Mouse (Mus musculus): ENCODE results near the gene Evc. TPM values are rescaled to one million over a fixed set of nuclear protein-coding genes. Genes with fewer than 3 reads are reported as not detected.
A peak's percentile ranks its signal among the peaks of the same experiment; 100 is the strongest.

Gene Evc
- polyA plus RNA-seq, 1 experiment from 2014 or later = 2.2 TPM

DNA sequence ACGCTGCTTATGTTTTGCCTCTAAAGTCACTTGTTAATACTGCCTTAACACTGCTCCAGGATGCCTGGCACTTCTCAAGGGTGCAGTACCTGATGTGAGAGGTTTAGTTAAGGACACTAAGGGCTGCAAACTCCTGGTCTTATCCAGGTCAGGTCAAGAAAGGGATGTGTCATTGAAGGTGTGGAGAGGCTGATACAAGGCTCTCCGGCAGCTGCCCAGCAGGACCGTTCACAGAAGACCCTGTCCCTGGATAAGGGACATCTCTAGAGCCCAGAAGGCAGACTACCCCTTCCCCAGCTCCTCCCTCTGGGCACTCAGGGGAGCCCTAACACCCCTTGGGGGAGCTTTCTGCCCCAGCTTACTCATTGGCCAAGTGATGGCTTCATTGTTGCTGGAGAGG is 1.0 kb upstream of the Evc start:
- Histone ChIP-seq H3K27ac (ENCODE audit: low read length) (no peak overlapping the region), H3K36me3 (ENCODE audit: insufficient read depth, low read length) (no peaks in the 10 kb centered on the region), H3K4me3 (ENCODE audit: low read depth, low read length) (0 out of 2 replicates have a peak overlapping the region, but pooled peaks have one; percentile 46), H3K27me3 (replicated peaks; ENCODE audit: insufficient read depth, low read length) (no peaks in the 10 kb centered on the region), H3K4me1 (ENCODE audit: insufficient read depth, low read depth, low read length) (peaks cover 16% of the 10 kb centered on the region), H3K9ac (replicated peaks; ENCODE audit: low read depth) (0 out of 2 replicates have a peak overlapping the region, but pooled peaks have one; percentile 50), H3K9me3 (ENCODE audit: low read length) (no peaks in the 10 kb centered on the region), H3K4me2 (replicated peaks; ENCODE audit: low read depth, low read length) (peak overlapping the region; percentile 71)
- no peak for DNase-seq (ENCODE audit: low spot score)
- TF ChIP-seq EP300 (IDR thresholded peaks at IDR 0.05) (no peak), CTCF (IDR thresholded peaks at IDR 0.05) (no peak)
- WGBS = 63% methylated on average over 3 of the region's 3 CpGs
- ATAC-seq = 0 out of 2 replicates have a peak, but pooled peaks have one; percentile 8

DNA sequence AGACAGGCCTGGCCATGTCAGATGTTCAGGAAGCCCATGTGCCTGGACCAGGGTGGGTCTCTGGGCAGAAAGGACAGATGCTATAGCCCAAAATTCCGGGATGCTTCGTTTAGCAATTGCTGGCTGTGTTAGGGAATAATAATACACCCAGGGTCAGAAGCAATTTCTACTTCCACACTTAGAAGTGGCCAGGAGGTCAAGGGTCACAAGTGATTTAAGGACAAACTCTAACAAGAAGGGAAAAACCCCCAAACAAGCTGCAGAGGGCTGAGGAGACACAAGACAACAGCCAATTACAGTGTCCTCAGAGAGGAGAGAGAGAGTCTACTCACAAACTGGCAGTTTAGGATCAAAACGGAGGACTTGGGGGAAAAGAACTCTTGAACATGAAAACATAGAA is 1.6 kb downstream of the Evc start:
- H3K9me3 ChIP-seq (ENCODE audit: low read length) = no peaks in the 10 kb centered on the region
- peaks cover 16% of the 10 kb centered on the region for H3K4me1 ChIP-seq (ENCODE audit: insufficient read depth, low read depth, low read length)
- H3K4me3 ChIP-seq (ENCODE audit: low read depth, low read length) = no peak overlapping the region
- no peak overlapping the region for H3K9ac ChIP-seq (replicated peaks; ENCODE audit: low read depth)
- no peak overlapping the region for H3K4me2 ChIP-seq (replicated peaks; ENCODE audit: low read depth, low read length)
- DNase-seq (ENCODE audit: low spot score) = no peak
- TF ChIP-seq EP300 (IDR thresholded peaks at IDR 0.05) = no peak
- TF ChIP-seq CTCF (IDR thresholded peaks at IDR 0.05) = no peak
- H3K27me3 ChIP-seq (replicated peaks; ENCODE audit: insufficient read depth, low read length) = no peaks in the 10 kb centered on the region
- no peak overlapping the region for H3K27ac ChIP-seq (ENCODE audit: low read length)
- no peaks in the 10 kb centered on the region for H3K36me3 ChIP-seq (ENCODE audit: insufficient read depth, low read length)
- no peak for ATAC-seq
- WGBS = 53% methylated on average over 3 of the region's 3 CpGs

DNA sequence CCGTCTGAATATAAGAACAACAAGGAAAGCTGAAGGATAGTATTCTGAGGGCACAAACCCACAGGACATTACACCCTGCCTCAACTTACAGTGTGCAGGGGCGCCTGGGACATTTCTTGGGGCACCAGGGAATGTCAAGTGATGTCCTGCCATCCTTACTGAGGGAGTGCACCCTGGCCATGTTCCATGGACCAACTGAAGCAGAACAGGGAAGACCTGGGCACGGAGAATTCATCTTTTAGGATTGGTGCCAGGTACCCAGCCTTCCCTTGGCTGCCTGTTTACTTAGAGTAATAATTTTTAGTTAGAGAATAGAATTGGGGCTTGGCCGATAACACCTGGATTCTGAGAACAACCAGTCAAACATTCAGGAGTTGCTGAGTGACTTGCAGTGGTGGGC is 4.6 kb downstream of the Evc start:
- H3K4me2 ChIP-seq (replicated peaks; ENCODE audit: low read depth, low read length) = no peak overlapping the region
- no peaks in the 10 kb centered on the region for H3K27me3 ChIP-seq (replicated peaks; ENCODE audit: insufficient read depth, low read length)
- TF ChIP-seq CTCF (IDR thresholded peaks at IDR 0.05) = no peak
- TF ChIP-seq EP300 (IDR thresholded peaks at IDR 0.05) = no peak
- H3K27ac ChIP-seq (ENCODE audit: low read length) = no peak overlapping the region
- no peak for ATAC-seq
- H3K9me3 ChIP-seq (ENCODE audit: low read length) = no peaks in the 10 kb centered on the region
- H3K9ac ChIP-seq (replicated peaks; ENCODE audit: low read depth) = no peak overlapping the region
- no peak overlapping the region for H3K4me3 ChIP-seq (ENCODE audit: low read depth, low read length)
- DNase-seq (ENCODE audit: low spot score) = no peak
- no peaks in the 10 kb centered on the region for H3K36me3 ChIP-seq (ENCODE audit: insufficient read depth, low read length)
- WGBS = 72% methylated on average over 4 of the region's 4 CpGs
- peaks cover 7% of the 10 kb centered on the region for H3K4me1 ChIP-seq (ENCODE audit: insufficient read depth, low read depth, low read length)

DNA sequence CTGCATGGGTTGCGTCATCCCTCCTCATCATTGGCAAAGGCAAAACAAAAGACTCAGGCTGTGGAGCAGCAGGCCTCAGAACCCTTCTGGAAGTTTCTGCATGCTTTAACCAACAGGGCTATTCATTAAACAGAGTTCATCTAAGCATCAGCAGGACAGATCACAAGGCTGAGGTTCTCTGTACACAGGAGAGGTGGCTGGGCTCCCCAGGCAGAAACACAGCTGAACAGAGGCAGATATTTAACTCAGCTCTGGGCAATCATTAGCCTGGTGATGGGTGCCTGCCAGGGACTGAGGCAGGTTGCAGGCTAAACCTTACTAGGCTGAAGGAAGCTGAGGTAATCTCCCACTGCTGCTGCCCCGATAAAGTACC is 5.6 kb downstream of the Evc start:
- no peak for ATAC-seq
- H3K9ac ChIP-seq (replicated peaks; ENCODE audit: low read depth) = no peak overlapping the region
- no peaks in the 10 kb centered on the region for H3K4me1 ChIP-seq (ENCODE audit: insufficient read depth, low read depth, low read length)
- H3K4me3 ChIP-seq (ENCODE audit: low read depth, low read length) = no peak overlapping the region
- H3K9me3 ChIP-seq (ENCODE audit: low read length) = no peaks in the 10 kb centered on the region
- no peak overlapping the region for H3K4me2 ChIP-seq (replicated peaks; ENCODE audit: low read depth, low read length)
- 92% methylated on average over 2 of the region's 2 CpGs for WGBS
- no peak overlapping the region for H3K27ac ChIP-seq (ENCODE audit: low read length)
- no peaks in the 10 kb centered on the region for H3K36me3 ChIP-seq (ENCODE audit: insufficient read depth, low read length)
- no peak for DNase-seq (ENCODE audit: low spot score)
- TF ChIP-seq EP300 (IDR thresholded peaks at IDR 0.05) (no peak), CTCF (IDR thresholded peaks at IDR 0.05) (no peak)
- H3K27me3 ChIP-seq (replicated peaks; ENCODE audit: insufficient read depth, low read length) = no peaks in the 10 kb centered on the region

DNA sequence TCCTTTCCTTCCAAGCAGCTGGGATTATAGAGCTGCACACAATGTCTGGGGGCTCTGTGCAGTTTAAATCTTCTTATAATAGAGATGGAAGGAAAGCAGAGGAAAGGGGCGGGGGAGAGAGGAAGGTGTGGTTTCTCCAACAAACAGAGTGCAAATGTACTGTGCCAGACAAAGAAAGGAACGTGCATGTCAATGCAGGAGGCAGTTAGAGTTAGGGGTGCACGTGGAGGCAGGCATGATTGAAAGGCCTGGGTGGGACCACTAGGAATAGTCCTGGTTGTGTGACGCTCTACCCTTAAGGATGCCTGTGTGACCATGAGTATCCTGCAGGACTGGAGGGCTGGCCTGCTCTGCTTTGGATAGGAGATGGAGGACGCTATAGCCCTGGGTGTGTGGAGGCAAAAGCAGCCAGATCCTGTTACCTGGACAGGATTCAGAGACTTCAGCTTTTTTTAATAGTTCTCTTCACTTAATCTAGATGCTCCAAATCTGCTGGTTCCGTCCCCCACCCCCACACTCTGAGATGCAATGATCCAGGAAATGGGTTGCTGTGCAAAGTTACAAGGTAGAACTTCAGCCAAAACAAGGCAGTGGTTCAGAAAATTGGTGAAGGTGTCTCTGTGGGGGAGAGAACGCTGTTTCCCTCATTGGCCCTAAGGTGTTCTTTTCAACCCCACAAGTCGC is 6.1 kb downstream of the Evc start:
- no peak overlapping the region for H3K27ac ChIP-seq (ENCODE audit: low read length)
- H3K4me1 ChIP-seq (ENCODE audit: insufficient read depth, low read depth, low read length) = no peaks in the 10 kb centered on the region
- no peak overlapping the region for H3K4me2 ChIP-seq (replicated peaks; ENCODE audit: low read depth, low read length)

DNA sequence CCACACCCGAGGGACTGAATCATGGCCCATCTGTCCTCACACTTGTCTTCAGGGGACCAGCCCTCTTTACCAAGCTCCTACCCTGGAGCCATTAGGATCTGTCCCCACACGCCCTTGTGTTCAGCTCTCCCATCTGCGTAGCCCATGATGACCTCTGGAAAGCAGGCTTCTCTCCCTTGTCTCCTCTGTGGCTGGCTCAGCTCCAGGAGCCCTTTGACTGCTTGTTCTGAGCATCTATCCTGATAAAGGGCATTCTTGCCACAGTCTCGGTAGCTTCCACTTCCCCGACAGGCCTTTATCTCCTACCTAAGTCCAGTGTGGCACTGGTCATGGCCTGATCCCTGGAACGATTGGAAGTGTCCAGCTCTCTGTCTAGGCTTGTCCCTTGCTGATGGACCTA is 10.0 kb downstream of the Evc start:
- H3K4me3 ChIP-seq (ENCODE audit: low read depth, low read length) = no peak overlapping the region
- ATAC-seq = no peak
- no peak overlapping the region for H3K27ac ChIP-seq (ENCODE audit: low read length)
- no peaks in the 10 kb centered on the region for H3K36me3 ChIP-seq (ENCODE audit: insufficient read depth, low read length)
- no peak for DNase-seq (ENCODE audit: low spot score)
- TF ChIP-seq EP300 (IDR thresholded peaks at IDR 0.05) (no peak), CTCF (IDR thresholded peaks at IDR 0.05) (no peak)
- WGBS = 85% methylated on average over 6 of the region's 6 CpGs
- H3K4me1 ChIP-seq (ENCODE audit: insufficient read depth, low read depth, low read length) = no peaks in the 10 kb centered on the region
- no peak overlapping the region for H3K9ac ChIP-seq (replicated peaks; ENCODE audit: low read depth)
- H3K27me3 ChIP-seq (replicated peaks; ENCODE audit: insufficient read depth, low read length) = no peaks in the 10 kb centered on the region
- no peak overlapping the region for H3K4me2 ChIP-seq (replicated peaks; ENCODE audit: low read depth, low read length)
- H3K9me3 ChIP-seq (ENCODE audit: low read length) = no peaks in the 10 kb centered on the region

More for the DNA sequence above, 6.1 kb downstream of the Evc start:
- TF ChIP-seq CTCF (IDR thresholded peaks at IDR 0.05) (no peak), EP300 (IDR thresholded peaks at IDR 0.05) (no peak)
- 86% methylated on average over 8 of the region's 8 CpGs for WGBS
- Histone ChIP-seq H3K36me3 (ENCODE audit: insufficient read depth, low read length) (no peaks in the 10 kb centered on the region), H3K27me3 (replicated peaks; ENCODE audit: insufficient read depth, low read length) (no peaks in the 10 kb centered on the region), H3K9me3 (ENCODE audit: low read length) (no peaks in the 10 kb centered on the region), H3K4me3 (ENCODE audit: low read depth, low read length) (no peak overlapping the region), H3K9ac (replicated peaks; ENCODE audit: low read depth) (no peak overlapping the region)
- no peak for ATAC-seq
- no peak for DNase-seq (ENCODE audit: low spot score)
